Mouse (Mus musculus) erythroblast, embryonic 14.5 days (primary cell): ENCODE measurements at regions not wholly inside any gene's neighbourhood (a gene's known extent, or its start where the extent isn't known, plus 50 kb on each side); places are given as distances from the start of the nearest gene placed in this dataset.

ENCODE experiments used
- GATA1 ChIP-seq: IDR thresholded peaks from 2 replicates; pipeline ENCODE4 v1.6.1; 2012; ENCODE audit warnings: low read length, inconsistent platforms, mixed read lengths
- TAL1 ChIP-seq: IDR thresholded peaks from 3 replicates; pipeline ENCODE4 v1.6.1; 2012; ENCODE audit warnings: low read length, inconsistent platforms, mixed read lengths

- TF ChIP-seq GATA1 (no peak), TAL1 (no peak)
Measured at GRCm38 (mm10) chr13:97698967-97699366, 61.5 kb downstream of the Gm10260 start.
